Mouse (Mus musculus) 416B (cell line): Measurements from ENCODE around the gene Tspan9.
A peak's percentile ranks its signal among the peaks of the same experiment; 100 is the strongest.

Experiments
- DNase-seq: peaks from one replicate; pipeline ENCODE4 v3.0.0; 2011; ENCODE audit warnings: low read depth

Tspan9 gene

GRCm38 (mm10) chr6:128103874-128104273 is 39.5 kb downstream of the Tspan9 start:
- no peak for DNase-seq

- DNase-seq: peak; percentile 97
Measured at GRCm38 (mm10) chr6:128102296-128102999, 40.9 kb downstream of the Tspan9 start.

DNA sequence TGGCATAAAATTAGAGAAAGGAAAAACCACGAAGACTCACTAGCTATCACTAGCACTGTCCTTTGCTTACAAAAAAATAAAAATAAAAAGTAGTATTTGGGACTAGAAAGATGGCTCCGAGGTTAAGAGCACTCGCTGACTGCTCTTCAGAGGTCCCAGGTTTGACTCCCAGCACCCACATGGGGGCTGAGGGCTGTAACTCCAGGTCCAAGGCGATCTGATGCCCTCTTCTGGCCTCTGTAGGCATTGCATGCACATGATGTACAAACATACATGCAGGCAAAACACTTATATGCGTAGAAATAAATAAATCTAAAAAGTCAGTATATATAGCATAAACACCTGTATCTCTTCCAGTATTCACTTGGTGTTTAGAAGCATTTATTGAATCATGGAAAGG is 43.5 kb downstream of the Tspan9 start:
- peak; percentile 33 for DNase-seq

- no peak for DNase-seq
Measured at GRCm38 (mm10) chr6:128099190-128099589, 44.2 kb downstream of the Tspan9 start.

DNA sequence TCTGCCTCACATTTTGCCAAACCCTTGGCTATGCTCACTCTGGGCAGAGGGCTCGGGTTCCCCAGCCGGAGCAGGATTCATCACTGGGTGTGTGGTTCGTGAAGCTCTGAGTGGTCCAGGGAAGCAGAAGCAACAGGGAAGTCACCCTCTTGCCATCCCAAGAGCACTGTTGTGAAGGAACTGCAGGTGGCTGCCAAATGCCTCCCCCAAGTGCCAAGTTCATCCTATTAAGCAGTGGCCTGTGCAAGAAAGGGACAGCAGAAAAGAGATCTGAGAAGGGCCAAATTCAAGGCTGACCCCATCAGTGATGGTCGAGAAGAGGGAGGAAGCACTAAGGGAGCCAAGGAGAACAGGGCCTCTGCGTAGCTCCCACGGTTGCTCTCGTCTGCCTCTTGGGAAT is 46.9 kb downstream of the Tspan9 start:
- no peak for DNase-seq

DNA sequence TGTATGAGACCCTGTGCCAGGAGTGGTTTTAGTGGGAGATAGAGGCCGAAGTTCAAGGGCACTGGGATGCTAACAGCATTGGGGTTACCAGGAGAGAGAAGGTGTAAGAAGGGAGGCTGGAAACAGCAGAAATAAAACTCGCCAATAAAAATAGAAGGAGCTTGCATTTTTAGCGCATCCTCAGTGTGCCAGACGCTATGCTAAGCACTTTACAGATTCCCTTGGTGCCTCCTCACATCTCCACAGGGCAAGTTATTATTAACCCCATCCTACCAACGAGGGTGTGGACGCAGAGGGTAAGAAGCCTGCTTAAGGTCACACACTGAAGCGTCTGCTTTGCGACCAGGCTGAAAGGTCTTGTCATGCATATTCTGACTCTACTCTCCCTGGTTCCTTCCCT is 47.5 kb downstream of the Tspan9 start:
- DNase-seq: no peak

- DNase-seq: no peak
Measured at GRCm38 (mm10) chr6:128095131-128095530, 48.3 kb downstream of the Tspan9 start.

- DNase-seq: no peak
Measured at GRCm38 (mm10) chr6:128093856-128094628, 49.4 kb downstream of the Tspan9 start.

GRCm38 (mm10) chr6:128092621-128093020 is 50.8 kb downstream of the Tspan9 start:
- DNase-seq: peak; percentile 36

DNA sequence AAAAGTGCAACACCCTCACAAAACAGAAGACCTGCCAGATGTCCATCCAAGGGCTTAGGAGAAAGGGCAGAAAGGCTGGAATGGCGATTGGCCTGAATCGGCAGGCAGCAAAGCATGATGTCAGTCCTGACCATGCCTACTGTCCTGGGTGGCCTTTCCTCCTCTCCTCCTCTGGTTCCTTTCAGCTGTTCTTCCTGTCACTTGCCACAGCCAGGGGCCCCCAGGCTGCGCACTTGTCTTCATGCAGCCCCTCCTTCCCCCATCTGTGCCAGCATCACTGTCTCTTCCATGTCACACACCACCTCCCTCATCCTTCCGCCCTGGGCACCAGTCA is 51.6 kb downstream of the Tspan9 start:
- DNase-seq: no peak

DNA sequence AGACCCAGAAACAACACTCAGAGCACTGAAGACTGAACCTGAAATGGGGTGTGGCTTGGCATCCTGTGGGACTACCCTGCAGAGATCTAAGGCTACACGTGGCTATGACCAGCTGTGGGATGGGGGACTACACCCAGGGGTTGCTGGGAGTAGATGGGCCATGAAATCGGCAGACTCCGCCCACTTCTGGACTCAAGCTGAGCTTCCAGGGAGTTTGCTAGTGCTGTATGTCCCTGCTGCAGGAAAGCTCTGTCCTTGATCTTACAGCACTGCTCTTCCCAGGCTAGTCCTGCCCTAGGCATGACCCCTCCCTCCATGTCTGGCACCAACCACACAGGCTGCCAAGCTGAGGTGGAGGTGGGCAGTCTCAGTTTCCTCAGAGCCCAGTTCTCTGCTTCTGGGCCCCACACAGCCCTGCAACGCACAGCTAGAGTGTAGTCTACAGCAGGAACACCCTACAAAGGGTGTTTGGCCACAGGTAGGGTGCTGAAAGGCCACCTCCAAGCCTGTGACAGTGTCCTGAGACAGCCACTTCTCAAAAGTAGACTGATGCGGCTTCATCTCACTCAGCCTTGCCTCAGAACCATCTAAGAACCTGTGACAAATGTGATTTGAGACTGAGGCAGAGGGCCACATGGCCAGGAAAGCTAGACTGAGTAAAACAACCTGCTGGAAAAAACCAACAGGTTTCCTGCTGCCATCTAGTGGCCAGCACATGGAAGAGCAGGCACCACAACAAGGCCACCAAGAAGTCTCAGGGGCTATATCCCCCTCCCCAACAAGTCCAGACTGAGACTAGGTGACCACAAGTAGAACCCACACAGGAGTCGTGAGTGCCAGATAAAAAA is 52.2 kb downstream of the Tspan9 start:
- peak; percentile 74 for DNase-seq

- no peak for DNase-seq
Measured at GRCm38 (mm10) chr6:128089770-128090702, 53.4 kb downstream of the Tspan9 start.

GRCm38 (mm10) chr6:128088746-128089523 is 54.5 kb downstream of the Tspan9 start:
- DNase-seq: no peak

DNA sequence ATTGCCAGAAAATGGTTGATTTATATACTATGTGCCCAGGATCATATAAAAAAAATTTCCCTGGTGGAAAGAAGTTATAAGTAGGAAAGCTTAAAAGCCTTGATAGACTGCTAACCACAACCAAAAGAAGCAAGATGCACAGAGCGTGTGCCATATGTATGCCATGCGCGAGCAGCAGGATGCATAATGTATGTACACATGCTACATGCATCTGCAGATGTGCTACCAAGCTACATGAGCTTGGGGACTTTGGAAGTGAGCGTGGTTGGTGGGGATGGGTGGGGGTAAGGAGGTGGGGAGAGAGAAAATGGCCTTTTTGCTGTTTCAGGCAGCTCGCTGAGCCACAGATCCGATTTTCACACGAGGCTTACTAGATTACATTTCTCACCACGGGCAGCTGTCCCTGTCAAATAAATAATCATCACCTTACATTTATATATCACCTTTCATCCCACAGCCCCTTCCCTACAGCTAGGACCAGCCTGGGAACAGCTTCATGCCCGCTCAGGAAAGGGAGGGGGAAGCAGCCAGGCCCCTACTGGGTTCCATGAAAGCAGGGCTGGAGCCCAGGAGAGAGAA is 57.8 kb downstream of the Tspan9 start:
- no peak for DNase-seq

GRCm38 (mm10) chr6:128083305-128083704 is 60.1 kb downstream of the Tspan9 start:
- DNase-seq: no peak

DNA sequence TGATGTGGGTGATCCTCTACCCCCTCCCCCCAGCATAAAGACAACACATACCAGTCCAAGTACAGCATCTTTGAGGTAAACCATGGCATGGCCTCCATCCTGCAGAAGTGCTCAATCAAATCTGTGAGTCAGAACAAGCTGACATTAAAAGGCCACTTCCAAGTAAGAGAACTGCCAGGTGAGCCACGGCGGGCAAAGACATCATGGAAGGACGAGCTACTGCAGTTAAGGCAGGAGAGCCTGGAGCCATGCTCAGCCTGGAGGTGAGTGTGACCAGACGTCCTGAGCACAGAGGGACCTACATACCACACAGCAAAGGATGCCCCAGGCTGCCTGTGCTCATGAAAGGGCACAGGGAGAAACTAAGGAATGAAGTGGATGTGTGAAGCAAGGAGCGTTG is 61.6 kb downstream of the Tspan9 start:
- no peak for DNase-seq

- DNase-seq: no peak
Measured at GRCm38 (mm10) chr6:128081293-128081692, 62.1 kb downstream of the Tspan9 start.

- DNase-seq: no peak
Measured at GRCm38 (mm10) chr6:128079576-128080224, 63.7 kb downstream of the Tspan9 start.

DNA sequence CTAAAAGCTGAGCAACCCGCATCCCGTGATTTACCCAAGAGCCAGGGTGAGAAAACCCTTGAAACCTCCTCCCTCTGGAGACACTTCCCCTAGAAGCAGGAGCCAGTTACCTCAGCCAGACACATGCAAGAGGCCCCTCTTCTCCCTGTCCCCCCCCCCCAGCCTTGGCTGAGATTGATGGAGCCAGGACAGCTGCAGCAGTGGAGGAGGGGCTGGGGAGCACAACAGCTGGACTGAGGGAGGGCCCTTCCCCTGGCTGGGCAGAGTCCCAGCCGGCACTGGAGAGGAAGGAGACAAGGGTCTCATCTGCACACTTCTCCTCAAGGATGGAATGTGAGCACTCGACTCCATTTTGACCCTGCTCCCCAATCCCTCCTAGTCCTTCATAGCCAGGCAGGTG is 64.9 kb downstream of the Tspan9 start:
- no peak for DNase-seq
